Mouse (Mus musculus): ENCODE results near the gene Tmem135. TPM values are rescaled to one million over a fixed set of nuclear protein-coding genes. Genes with fewer than 3 reads are reported as not detected.

Gene Tmem135
- polyA plus RNA-seq, 1 experiment from 2014 or later: 22.5 TPM

- no peak for DNase-seq (ENCODE audit: low spot score)
Observed at GRCm38 (mm10) chr7:89193459-89193858, 210.6 kb downstream of the Tmem135 start.

GRCm38 (mm10) chr7:89183928-89184327 lies 220.1 kb downstream of the Tmem135 start:
- no peak for DNase-seq (ENCODE audit: low spot score)

- DNase-seq (ENCODE audit: low spot score): no peak
Observed at GRCm38 (mm10) chr7:89182943-89183342, 221.1 kb downstream of the Tmem135 start.

GRCm38 (mm10) chr7:89181285-89181684 lies 222.7 kb downstream of the Tmem135 start:
- no peak for DNase-seq (ENCODE audit: low spot score)

- DNase-seq (ENCODE audit: low spot score): no peak
Observed at GRCm38 (mm10) chr7:89178601-89179000, 225.4 kb downstream of the Tmem135 start.

GRCm38 (mm10) chr7:89177926-89178325 lies 226.1 kb downstream of the Tmem135 start:
- no peak for DNase-seq (ENCODE audit: low spot score)

- DNase-seq (ENCODE audit: low spot score): no peak
Observed at GRCm38 (mm10) chr7:89174430-89174829, 229.6 kb downstream of the Tmem135 start.

GRCm38 (mm10) chr7:89173018-89173417 lies 231.0 kb downstream of the Tmem135 start:
- no peak for DNase-seq (ENCODE audit: low spot score)

- no peak for DNase-seq (ENCODE audit: low spot score)
Observed at GRCm38 (mm10) chr7:89171790-89172467, 232.1 kb downstream of the Tmem135 start.

GRCm38 (mm10) chr7:89168606-89169005 lies 235.4 kb downstream of the Tmem135 start:
- peak; percentile 78 for DNase-seq (ENCODE audit: low spot score)

- no peak for DNase-seq (ENCODE audit: low spot score)
Observed at GRCm38 (mm10) chr7:89165528-89165927, 238.5 kb downstream of the Tmem135 start.

GRCm38 (mm10) chr7:89161610-89162378 lies 242.2 kb downstream of the Tmem135 start:
- no peak for DNase-seq (ENCODE audit: low spot score)

GRCm38 (mm10) chr7:89157356-89157755 lies 246.7 kb downstream of the Tmem135 start:
- DNase-seq (ENCODE audit: low spot score): no peak

- DNase-seq (ENCODE audit: low spot score): no peak
Observed at GRCm38 (mm10) chr7:89156629-89157028, 247.4 kb downstream of the Tmem135 start.

GRCm38 (mm10) chr7:89155741-89156140 lies 248.3 kb downstream of the Tmem135 start:
- no peak for DNase-seq (ENCODE audit: low spot score)

- DNase-seq (ENCODE audit: low spot score): no peak
Observed at GRCm38 (mm10) chr7:89155223-89155622, 248.8 kb downstream of the Tmem135 start.

GRCm38 (mm10) chr7:89151345-89151744 lies 252.7 kb downstream of the Tmem135 start:
- no peak for DNase-seq (ENCODE audit: low spot score)

- DNase-seq (ENCODE audit: low spot score): no peak
Observed at GRCm38 (mm10) chr7:89140640-89141300, 263.3 kb downstream of the Tmem135 start.

GRCm38 (mm10) chr7:89134884-89135511 lies 269.0 kb downstream of the Tmem135 start:
- DNase-seq (ENCODE audit: low spot score): no peak

GRCm38 (mm10) chr7:89126063-89126882 lies 277.7 kb downstream of the Tmem135 start:
- peak; percentile 23 for DNase-seq (ENCODE audit: low spot score)

GRCm38 (mm10) chr7:89116261-89116664 lies 287.8 kb downstream of the Tmem135 start:
- no peak for DNase-seq (ENCODE audit: low spot score)
